Mouse (Mus musculus) CH12.LX (cell line): ENCODE results near the gene Tmc8.
A peak's percentile ranks its signal among the peaks of the same experiment; 100 is the strongest.

ENCODE experiments used
- CHD1 ChIP-seq: IDR thresholded peaks from 2 replicates; pipeline ENCODE4 v1.6.1; 2012; ENCODE audit warnings: low read depth, low read length, improper control_type of control experiment, inconsistent platforms
- CHD2 ChIP-seq: IDR thresholded peaks from 2 replicates; pipeline ENCODE4 v1.6.1; 2011; ENCODE audit warnings: low read length, improper control_type of control experiment
- HCFC1 ChIP-seq: IDR thresholded peaks from 2 replicates; pipeline ENCODE4 v1.6.1; 2012; ENCODE audit warnings: low read depth, mild to moderate bottlenecking, inconsistent platforms, low read length, improper control_type of control experiment
- POLR2A ChIP-seq: IDR thresholded peaks from 2 replicates; pipeline ENCODE4 v1.6.1; 2011; ENCODE audit warnings: low read depth, mild to moderate bottlenecking, improper control_type of control experiment, low read length
- ZC3H11A ChIP-seq: IDR thresholded peaks from 2 replicates; pipeline ENCODE4 v1.6.1; 2012; ENCODE audit warnings: low read depth, mild to moderate bottlenecking, inconsistent platforms, low read length, improper control_type of control experiment

DNA sequence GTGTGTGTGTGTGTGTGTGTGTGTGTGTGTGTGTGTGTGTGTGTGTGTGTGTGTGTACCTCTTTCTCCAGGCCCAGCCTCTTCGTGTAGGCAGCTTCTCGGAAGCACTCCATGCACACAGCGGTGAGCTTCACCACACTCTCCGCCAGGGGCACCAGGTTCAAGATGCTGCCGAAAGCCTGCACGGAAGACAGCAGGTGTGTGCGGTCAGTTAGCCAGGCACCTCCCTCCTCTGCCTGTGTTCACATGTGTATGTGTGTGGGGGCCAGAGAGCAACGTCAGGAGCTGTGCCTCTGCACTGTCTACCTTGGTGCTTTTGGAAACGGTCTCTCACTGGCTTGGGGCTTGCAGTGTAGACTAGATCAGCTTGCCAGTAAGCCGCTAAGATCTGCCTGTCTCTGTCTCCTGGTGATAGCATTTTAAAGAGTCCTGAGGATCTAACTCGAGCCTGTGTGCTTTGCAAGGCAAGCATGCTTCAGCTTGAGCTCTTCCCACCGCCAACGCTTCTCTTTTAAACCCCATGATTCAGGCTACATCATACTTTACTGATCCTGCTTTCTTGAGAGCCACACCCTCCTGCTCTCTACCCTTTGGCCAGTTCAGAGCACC lies 34.6 kb downstream of the Tmc8 start:
- TF ChIP-seq CHD1 (no peak), HCFC1 (no peak), POLR2A (peak; percentile 16; the same call in 1 of the 2 replicates), CHD2 (no peak), ZC3H11A (no peak)
